Mouse (Mus musculus) thymus, adult 2 months (tissue): ENCODE data around the gene Spryd4.

Experiments used
- CTCF ChIP-seq: fragments of 200-500 bp; IDR thresholded peaks from 2 replicates; pipeline ENCODE4 v1.5.1; 2012; ENCODE audit warnings: mild to moderate bottlenecking, control low read depth, low read length, moderate library complexity, borderline replicate concordance; ENCODE audit not compliant: control insufficient read depth, poor library complexity, insufficient read depth; ENCODE audit errors: extremely low read depth
- POLR2A ChIP-seq: fragments of 200-500 bp; IDR thresholded peaks from 2 replicates; pipeline ENCODE4 v1.6.1; 2012; ENCODE audit warnings: mild to moderate bottlenecking, low read length, control low read depth, moderate library complexity; ENCODE audit not compliant: control insufficient read depth, poor library complexity, insufficient read depth; ENCODE audit errors: extremely low read depth

DNA sequence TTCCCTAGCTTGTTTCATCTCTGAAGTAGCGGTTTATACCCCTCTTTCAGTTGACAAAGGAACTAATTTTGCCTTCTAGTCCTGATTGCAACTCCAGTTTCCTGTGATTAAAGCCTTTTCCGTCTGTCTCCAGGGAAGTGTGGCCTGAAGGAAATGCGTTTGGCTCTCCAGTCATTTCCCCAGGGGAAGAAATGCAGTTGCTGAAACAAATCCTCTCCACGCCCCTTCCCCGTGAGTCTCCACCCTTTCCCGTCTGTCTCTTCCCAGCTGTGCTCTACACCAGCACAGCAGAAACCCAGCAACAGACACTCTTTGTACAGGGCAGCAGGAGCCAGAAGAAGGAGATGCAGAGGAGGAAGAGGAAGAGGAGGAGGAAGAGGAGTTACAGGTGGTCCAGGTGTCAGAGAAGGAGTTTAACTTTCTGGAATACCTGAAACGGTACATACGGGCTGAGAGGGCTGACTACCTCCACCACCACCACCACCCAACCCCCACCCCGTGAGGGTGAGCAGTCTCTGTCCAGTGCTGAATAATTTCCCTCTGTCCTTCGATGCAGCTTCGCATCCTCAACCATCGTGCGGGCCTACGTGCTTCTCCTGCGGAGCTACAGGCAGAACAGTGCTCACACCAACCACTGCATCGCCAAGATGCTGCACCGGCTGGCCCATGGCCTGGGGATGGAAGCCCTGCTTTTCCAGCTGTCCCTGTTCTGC is 35.6 kb upstream of the Spryd4 start:
- TF ChIP-seq CTCF (no peak), POLR2A (no peak)
